Mouse (Mus musculus): ENCODE measurements at regions not wholly inside any gene's neighbourhood (a gene's known extent, or its start where the extent isn't known, plus 50 kb on each side); places are given as distances from the start of the nearest gene placed in this dataset.

DNA sequence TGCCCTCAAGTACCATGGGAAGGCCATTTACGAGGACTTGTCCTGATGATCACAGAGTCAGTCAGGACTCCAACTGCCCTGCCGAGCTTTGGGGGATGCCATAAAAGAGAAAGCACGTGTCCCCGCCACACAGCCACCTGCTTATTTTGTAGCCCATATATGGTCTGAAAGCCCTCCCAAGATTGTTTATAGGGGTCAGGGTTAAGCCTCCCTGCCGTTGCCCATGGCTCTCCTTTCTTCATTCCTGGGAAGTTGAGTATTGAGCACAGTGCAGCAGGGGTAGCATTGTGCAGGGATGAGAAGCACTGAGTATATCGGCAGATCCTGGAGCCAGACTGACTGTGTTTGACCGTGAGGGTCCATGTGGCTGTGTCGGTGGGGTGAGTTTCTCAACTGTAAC lies 76.4 kb downstream of the Ackr3 start:
- no peak for TF ChIP-seq EP300 (IDR thresholded peaks at IDR 0.05; ENCODE audit: insufficient read depth, low read depth, low read length)
- no peak for TF ChIP-seq CTCF (IDR thresholded peaks at IDR 0.05)

Measured in heart, adult 2 months (tissue).